Mouse (Mus musculus) lung, postnatal 14 days (tissue): Measurements from ENCODE around the gene Apeh.

Source experiments
- DNase-seq: peaks from one replicate; pipeline ENCODE4 v3.0.0; 2021

Gene Apeh

DNA sequence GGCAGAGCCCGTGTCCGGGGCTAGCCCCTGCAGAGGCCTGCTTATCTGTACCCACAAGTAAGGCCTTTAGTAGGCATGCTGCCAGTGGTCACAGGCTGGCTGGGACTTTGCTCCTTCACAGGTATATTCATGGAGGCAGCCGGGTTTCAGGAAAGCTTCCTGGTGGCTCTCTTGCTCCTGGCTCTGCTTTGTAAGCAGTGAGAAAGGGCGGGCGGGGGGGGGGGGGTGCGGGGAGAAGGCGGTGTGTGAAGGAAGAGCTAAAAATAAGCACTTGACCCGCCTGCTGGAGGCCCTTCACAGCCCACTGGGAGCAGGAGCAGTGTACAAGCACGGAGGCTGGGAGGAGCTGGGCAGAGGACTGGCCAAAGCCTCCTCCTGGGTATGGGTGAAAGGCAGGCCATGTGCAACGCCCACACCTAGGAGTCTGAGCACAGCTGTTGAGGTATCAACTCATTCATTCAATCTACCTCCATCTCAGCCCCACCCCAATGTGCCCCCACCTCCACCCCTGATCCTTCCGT is 25.5 kb upstream of the Apeh start:
- DNase-seq, result peak; percentile 30

DNA sequence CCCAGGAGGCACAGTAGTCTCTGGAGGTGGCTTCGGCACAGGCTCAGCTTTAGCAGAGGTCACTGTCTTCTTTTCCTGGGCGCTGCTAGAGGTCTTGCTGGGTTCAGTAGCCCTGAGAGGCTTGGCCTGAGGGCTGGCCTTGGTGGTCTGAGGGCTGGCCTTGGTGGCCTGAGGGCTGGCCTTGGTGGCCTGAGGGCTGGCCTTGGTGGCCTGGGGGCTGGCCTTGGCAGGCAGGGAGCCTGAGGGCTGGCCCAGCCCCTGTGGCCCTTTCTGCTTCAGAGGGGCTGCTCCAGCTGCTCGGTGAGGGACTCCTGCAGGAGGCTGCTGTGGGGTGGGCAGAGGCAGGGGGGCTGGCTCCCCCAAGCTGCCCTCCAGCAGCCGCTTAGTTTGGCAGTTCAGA is 22.7 kb upstream of the Apeh start:
- DNase-seq, result no peak

GRCm38 (mm10) chr9:108115290-108116077 is 21.1 kb upstream of the Apeh start:
- DNase-seq, result no peak

DNA sequence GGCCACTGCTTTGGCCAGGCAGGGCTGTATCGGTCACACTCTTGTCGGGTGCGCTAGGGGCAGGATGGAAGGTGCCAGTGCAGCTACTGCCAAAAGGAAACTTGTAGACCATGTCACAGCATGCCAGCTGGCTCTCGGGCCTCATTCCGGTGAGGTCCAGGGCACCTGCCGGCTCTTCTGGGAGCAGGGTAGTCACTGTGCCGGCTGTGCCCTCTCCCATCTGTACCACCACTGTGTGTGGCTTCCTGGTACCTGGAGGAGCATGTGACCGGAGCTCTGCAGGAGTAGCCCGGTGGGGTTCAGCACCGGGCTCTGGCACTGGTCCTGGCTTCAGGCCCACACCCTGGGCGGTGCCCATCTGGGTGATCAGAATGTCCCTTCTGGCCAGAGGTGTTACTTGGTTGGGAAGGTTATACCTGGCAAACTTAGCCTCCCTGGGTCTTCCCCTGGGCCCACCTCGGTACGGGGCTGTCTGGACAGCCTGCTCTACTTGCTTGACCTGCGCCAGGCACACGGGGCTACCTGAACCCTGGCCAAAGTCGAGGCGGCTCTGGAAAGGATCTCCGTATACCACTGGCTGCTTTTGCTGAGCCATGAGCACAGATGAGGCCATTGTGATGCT is 18.4 kb upstream of the Apeh start:
- no peak for DNase-seq

GRCm38 (mm10) chr9:108111593-108112121 is 17.3 kb upstream of the Apeh start:
- no peak for DNase-seq

DNA sequence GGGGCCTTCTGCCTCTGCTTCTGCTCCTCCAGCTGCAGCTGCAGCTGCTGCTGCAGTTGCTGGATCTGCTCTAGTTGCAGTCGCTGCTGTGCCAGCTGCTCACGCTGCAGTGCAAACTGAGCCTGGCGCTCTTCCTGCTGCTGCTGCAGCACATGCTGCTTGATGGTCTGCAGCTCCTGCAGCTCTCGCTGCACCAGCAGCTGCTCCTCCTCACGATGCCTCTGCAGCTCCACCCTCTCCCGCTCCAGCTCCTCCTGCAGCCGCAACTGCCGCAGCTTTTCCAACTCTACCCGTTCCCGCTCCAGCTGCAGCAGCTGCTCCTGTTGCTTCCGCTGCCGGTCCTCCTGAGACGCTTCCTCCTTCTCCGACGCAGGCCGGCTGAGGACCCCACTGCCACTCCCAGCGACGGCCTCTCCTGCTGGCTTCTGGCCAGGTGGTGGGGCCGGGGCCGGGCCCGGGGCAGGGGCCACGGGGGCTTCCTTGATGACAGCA is 16.7 kb upstream of the Apeh start:
- no peak for DNase-seq

GRCm38 (mm10) chr9:108110160-108110559 is 15.8 kb upstream of the Apeh start:
- no peak for DNase-seq

DNA sequence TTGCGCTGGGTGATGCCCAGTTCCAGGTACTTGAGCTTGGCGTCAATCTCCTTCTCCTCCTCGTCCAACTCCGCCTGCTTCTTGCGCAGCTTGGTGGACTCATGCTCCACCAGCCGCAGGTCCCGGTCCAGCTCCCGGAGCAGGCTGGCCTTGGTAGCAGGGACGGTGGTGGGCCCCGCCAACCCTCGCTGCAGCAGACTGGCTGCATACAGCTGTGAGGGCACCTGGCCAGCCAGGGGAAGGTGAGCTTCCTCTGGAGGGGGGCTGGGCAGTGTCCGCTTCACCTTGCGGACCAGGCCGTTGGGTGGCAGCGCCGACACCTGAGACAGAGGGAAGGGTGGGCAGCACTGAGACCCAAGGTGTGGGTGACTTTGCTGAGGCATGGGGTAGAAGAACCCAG is 13.5 kb upstream of the Apeh start:
- DNase-seq, result no peak

- no peak for DNase-seq
Observed at GRCm38 (mm10) chr9:108106090-108106489, 11.7 kb upstream of the Apeh start.

GRCm38 (mm10) chr9:108105549-108105863 is 11.1 kb upstream of the Apeh start:
- no peak for DNase-seq

DNA sequence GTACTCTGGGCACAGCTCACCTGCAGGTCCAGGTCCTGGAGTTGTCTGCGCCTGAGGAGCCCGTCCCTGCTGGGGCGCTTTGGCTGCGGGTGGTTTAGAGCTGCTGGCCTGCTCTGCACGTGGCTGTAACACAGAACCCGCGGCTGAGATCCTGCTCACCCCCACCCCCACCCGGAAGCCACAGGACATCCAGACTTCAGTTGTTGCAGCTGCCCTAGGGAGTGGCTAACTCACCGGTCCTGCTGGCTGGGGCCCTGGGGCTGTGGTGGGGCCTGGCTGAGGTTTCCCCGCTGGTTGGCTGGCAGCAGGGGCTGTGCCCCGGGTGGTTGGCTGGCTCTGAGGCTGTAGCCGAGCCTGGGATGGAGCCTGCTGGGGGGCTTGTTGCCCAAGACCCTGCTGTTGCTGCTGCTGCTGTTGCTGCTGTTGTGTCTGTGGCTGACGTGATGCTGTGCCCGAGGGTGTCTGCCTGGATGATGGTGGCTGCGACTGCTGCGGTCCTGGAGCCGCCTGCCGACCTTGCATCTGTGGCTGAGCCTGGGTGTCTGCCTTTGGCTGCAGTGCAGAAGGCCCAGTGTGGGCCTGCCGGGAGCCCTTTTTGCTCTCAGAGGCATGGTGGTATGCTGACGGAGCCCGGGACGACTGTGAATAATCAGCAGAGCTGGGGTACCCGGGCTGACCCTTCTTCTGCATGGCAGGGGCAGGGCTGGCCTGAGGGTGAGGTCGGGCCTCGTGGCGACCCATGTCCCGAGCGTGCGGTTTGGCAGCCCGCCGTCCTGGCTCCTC is 10.6 kb upstream of the Apeh start:
- DNase-seq, result no peak

DNA sequence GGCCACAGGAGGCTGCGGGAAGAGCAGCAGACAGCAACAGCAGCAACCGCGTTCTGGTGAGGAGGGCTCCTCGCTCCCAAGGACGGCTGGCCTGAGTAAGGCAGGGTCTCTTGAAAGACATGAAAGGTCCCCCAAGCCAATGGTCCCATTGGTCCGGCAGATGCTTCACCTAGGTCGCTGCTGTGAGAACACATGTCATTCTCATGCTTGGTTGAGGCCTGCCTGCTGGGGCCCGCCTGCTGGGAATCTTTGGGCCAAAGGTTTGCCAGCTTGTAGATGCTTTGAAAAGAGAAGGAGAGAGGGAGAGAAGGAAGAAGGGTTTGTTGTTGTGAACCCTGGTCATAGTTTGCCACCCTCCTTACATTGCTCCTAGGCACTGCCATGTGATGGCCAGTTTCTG is 5.2 kb upstream of the Apeh start:
- no peak for DNase-seq

DNA sequence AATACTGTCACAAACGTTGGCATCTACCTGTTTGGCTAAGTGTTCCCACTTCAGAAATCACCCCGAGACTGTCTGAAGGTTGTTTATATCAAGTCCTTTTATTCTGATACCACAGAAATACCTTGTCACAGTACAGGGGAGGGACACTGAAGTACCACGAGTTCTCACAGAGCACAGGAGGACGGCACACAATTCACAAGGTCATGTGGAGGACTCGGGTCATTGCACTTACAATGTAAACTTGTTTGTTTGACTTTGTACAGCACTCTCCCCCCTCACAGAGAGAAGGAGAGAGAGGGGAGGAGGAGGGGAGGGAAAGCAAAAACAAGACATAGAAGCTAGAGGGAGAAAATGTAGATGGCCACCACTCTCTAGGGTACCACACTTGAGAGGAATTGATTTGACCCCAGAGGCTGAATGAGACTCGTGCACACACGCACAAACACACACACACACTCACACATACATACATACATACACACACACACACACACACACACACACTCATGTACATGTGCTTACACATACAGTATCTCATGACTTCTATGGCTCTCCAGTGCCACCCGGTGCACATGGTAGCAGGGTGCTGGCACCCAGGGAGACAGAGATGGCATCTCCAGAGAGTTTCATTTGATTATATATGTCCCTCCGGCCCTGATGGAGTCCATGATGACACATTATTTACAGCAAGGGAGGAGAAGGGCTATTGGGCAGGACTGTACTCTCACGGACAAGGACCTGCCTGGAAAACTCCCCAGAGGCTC is 1.7 kb upstream of the Apeh start:
- DNase-seq, result no peak

- peak; percentile 76 for DNase-seq
Observed at GRCm38 (mm10) chr9:108095518-108095917, 1.1 kb upstream of the Apeh start.

DNA sequence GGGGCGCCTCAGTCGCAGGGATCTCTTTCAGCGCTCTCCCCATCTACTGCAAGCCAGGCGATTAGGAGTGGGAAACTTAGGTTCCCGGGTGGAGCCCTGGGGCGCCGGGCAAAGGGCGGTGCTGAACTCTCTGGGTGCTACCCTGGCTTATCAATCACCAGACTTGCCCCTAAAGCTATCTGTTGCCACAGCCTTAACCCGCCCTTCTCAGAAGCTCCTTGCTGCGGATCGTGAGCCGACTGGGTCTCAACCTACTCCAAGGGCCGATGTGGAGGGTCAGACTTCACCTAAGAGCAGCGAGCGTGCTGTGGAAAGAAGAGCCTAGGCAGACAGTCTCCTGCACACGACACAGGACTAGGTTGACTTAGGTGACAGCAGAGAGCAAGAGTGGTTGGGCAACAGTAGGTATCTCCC is 599 bp upstream of the Apeh start:
- no peak for DNase-seq

- no peak for DNase-seq
Observed at GRCm38 (mm10) chr9:108093586-108093985, 820 bp downstream of the Apeh start.

GRCm38 (mm10) chr9:108090611-108091120 is 3.7 kb downstream of the Apeh start:
- no peak for DNase-seq

- no peak for DNase-seq
Observed at GRCm38 (mm10) chr9:108085261-108085660, 9.1 kb downstream of the Apeh start.

DNA sequence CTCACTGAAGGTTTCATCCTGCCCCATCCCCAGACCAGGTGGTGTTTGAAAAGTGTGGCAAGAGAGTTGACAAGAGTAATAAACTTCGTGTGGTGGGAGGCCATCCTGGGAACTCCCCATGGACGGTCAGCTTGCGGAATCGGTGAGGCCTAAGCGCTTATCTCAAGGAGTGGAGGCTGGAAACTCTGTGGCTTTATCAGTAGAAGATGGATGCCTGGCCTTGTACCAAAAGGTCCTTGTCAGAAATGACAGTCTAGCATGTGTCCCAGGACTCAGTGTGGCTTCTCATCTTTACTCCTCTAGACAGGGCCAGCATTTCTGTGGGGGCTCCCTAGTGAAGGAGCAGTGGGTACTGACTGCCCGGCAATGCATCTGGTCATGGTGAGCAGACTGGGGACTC is 10.8 kb downstream of the Apeh start:
- no peak for DNase-seq

- no peak for DNase-seq
Observed at GRCm38 (mm10) chr9:108082988-108083431, 11.4 kb downstream of the Apeh start, which contains the start of gene Rnf123. Gene Rnf123 (minus strand): TSS chr9:108083346.

DNA sequence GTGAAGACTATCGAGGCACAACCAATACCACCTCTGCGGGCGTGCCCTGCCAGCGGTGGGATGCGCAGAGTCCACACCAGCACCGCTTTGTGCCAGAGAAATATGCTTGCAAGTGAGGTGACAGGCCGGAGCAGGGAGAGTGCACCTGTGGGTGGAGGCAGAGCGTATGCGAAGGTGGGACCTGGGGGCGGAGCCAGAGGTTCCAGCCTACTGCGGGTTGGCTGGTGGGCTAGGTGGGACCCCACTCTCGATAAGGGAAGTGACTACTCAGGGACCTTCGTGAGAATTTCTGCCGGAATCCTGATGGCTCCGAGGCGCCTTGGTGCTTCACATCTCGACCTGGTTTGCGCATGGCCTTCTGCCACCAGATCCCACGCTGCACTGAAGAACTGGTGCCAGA is 11.9 kb downstream of the Apeh start:
- DNase-seq, result no peak

DNA sequence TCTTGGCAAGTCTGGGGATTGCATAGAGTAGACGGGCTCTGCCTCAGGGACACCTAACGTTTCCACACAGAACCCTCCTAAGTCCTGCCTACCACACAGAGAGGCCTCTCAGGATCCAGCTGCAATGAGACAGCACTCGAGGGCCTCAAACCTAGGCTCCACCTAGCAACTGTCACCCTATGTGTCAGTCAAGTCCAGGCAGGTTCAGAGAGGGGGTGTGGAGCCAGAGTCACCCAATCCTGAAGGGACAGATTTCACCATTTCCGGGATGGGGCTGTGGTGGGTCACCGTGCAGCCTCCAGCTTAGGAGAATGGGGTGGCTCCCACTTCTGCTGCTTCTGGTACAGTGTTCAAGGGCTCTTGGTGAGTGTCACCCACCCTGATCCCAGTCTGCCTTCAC is 14.2 kb downstream of the Apeh start, which contains the start of gene Mst1:
Gene Mst1, plus strand, starts transcription at position 269 of the 400 bp plus-strand sequence.
- DNase-seq, result no peak
